Mouse (Mus musculus) intestine, postnatal 0 days (tissue): ENCODE results near the gene Ddx24. TPM values are rescaled to one million over a fixed set of nuclear protein-coding genes. Genes with fewer than 3 reads are reported as not detected.

Source experiments
- ATAC-seq: fragments of 200-750 bp; cut with Nextera tagmentation; 2 replicates; pipeline ENCODE4 v1.8.0; 2017; ENCODE audit warnings: mild to moderate bottlenecking, moderate TSS enrichment, moderate library complexity
- H3K27ac ChIP-seq: fragments of 300-500 bp; sonication (generic); 2 replicates; pipeline ENCODE4 v1.5.1; 2014; ENCODE audit warnings: mild to moderate bottlenecking, low read depth, low read length, moderate library complexity
- H3K27me3 ChIP-seq: fragments of 300-500 bp; sonication (generic); replicated peaks from 2 replicates; pipeline ENCODE4 v1.6.1; 2014; ENCODE audit warnings: low read length, mixed read lengths; ENCODE audit not compliant: control insufficient read depth, insufficient read depth
- H3K36me3 ChIP-seq: fragments of 300-500 bp; sonication (generic); 2 replicates; pipeline ENCODE4 v1.6.1; 2014; ENCODE audit warnings: mild to moderate bottlenecking, moderate library complexity; ENCODE audit not compliant: control insufficient read depth, insufficient read depth
- H3K4me1 ChIP-seq: fragments of 300-500 bp; sonication (generic); replicated peaks from 2 replicates; pipeline ENCODE4 v1.6.1; 2014; ENCODE audit warnings: antibody characterized with exemption, low read length, mixed read lengths; ENCODE audit not compliant: control insufficient read depth, insufficient read depth
- H3K4me2 ChIP-seq: fragments of 300-500 bp; sonication (generic); replicated peaks from 2 replicates; pipeline ENCODE4 v1.6.1; 2014; ENCODE audit warnings: low read depth, mild to moderate bottlenecking, moderate library complexity
- H3K4me3 ChIP-seq: fragments of 300-500 bp; sonication (generic); 2 replicates; pipeline ENCODE4 v1.5.1; 2014; ENCODE audit warnings: low read depth, low read length
- H3K9ac ChIP-seq: fragments of 300-500 bp; sonication (generic); 2 replicates; pipeline ENCODE4 v1.6.1; 2014; ENCODE audit warnings: mild to moderate bottlenecking, low read depth, low read length
- H3K9me3 ChIP-seq: fragments of 300-500 bp; sonication (generic); 2 replicates; pipeline ENCODE4 v1.6.1; 2016; ENCODE audit warnings: mixed run types; ENCODE audit not compliant: control insufficient read depth
- CTCF ChIP-seq: sonication (generic); IDR thresholded peaks from 2 replicates; pipeline ENCODE4 v1.5.1; 2016; ENCODE audit warnings: low read depth, mild to moderate bottlenecking, control low read depth, antibody characterized with exemption, moderate library complexity
- WGBS: fragments of 180-500 bp; shearing (Covaris S2); extraction: QIAGEN DNeasy Blood & Tissue Kit; methylation state at CpG from one replicate; pipeline ENCODE4 v1.1.7; 2014; 5-methylcytosine and 5-hydroxymethylcytosine counted together
- polyA plus RNA-seq: library from polyadenylated mRNA; unstranded; fragments of >200 nt; fragmentation: Nextera tagmentation; extraction: Ambion mirVana; gene quantifications from 2 replicates; pipeline ENCODE4 v1.2.1, GENCODE M21; 2015

The Ddx24 gene
- polyA plus RNA-seq, 1 experiment from 2014 or later: 84.6 TPM

GRCm38 (mm10) chr12:103425016-103425728 lies 458 bp downstream of the Ddx24 start:
- Histone ChIP-seq H3K9me3 (no peaks in the 10 kb centered on the region), H3K9ac (peak overlapping the region; percentile 72), H3K27me3 (no peaks in the 10 kb centered on the region), H3K4me3 (peak overlapping the region; percentile 69), H3K27ac (0 out of 2 replicates have a peak overlapping the region, but pooled peaks have one; percentile 36), H3K36me3 (peaks cover 17% of the 10 kb centered on the region; the same call in 1 of the 2 replicates), H3K4me2 (peak overlapping the region; percentile 73), H3K4me1 (0 out of 2 replicates have a peak, but pooled peaks cover 8% of the 10 kb centered on the region)
- 9% methylated on average over 33 of the region's 33 CpGs for WGBS
- ATAC-seq: peak; percentile 25
- no peak for TF ChIP-seq CTCF

- Histone ChIP-seq H3K4me2 (no peak overlapping the region), H3K4me3 (no peak overlapping the region), H3K4me1 (no peaks in the 10 kb centered on the region), H3K9ac (no peak overlapping the region), H3K36me3 (peaks cover 85% of the 10 kb centered on the region), H3K27ac (no peak overlapping the region), H3K9me3 (no peaks in the 10 kb centered on the region), H3K27me3 (no peaks in the 10 kb centered on the region)
- 90% methylated on average over 10 of the region's 10 CpGs for WGBS
- no peak for ATAC-seq
- TF ChIP-seq CTCF: no peak
Measured at GRCm38 (mm10) chr12:103408144-103408543, 17.5 kb downstream of the Ddx24 start.

GRCm38 (mm10) chr12:103407720-103408119 lies 17.9 kb downstream of the Ddx24 start, which contains the start of gene 9330161L09Rik:
Gene 9330161L09Rik, minus strand, starts transcription at chr12:103407820.
- Histone ChIP-seq H3K36me3 (peaks cover 80% of the 10 kb centered on the region), H3K27me3 (no peaks in the 10 kb centered on the region), H3K27ac (no peak within 1 kb of the TSS), H3K4me2 (no peak within 1 kb of the TSS), H3K9ac (no peak within 1 kb of the TSS), H3K4me1 (no peaks in the 10 kb centered on the region), H3K9me3 (no peaks in the 10 kb centered on the region), H3K4me3 (no peak within 1 kb of the TSS)
- WGBS: 90% methylated on average over 4 of the region's 4 CpGs
- no peak for TF ChIP-seq CTCF
- no peak for ATAC-seq

- Histone ChIP-seq H3K27ac (no peak overlapping the region), H3K4me3 (no peak overlapping the region), H3K4me2 (no peak overlapping the region), H3K9ac (no peak overlapping the region), H3K27me3 (no peaks in the 10 kb centered on the region), H3K9me3 (no peaks in the 10 kb centered on the region), H3K36me3 (peaks cover 46% of the 10 kb centered on the region), H3K4me1 (no peaks in the 10 kb centered on the region)
- no peak for TF ChIP-seq CTCF
- ATAC-seq: no peak
- 86% methylated on average over 18 of the region's 18 CpGs for WGBS
Measured at GRCm38 (mm10) chr12:103404131-103404530, 21.5 kb downstream of the Ddx24 start.

- Histone ChIP-seq H3K27ac (no peak overlapping the region), H3K27me3 (no peaks in the 10 kb centered on the region), H3K4me2 (no peak overlapping the region), H3K4me1 (0 out of 2 replicates have a peak, but pooled peaks cover 5% of the 10 kb centered on the region), H3K9me3 (no peaks in the 10 kb centered on the region), H3K4me3 (no peak overlapping the region), H3K36me3 (no peaks in the 10 kb centered on the region; the same call in 1 of the 2 replicates), H3K9ac (no peak overlapping the region)
- no peak for ATAC-seq
- WGBS: 86% methylated on average over 7 of the region's 7 CpGs
- no peak for TF ChIP-seq CTCF
Measured at GRCm38 (mm10) chr12:103396751-103397150, 28.9 kb downstream of the Ddx24 start.

- no peak for TF ChIP-seq CTCF
- ATAC-seq: no peak
- H3K9me3 ChIP-seq: no peaks in the 10 kb centered on the region
- no peak overlapping the region for H3K4me2 ChIP-seq
- H3K27me3 ChIP-seq: no peaks in the 10 kb centered on the region
- no peak overlapping the region for H3K27ac ChIP-seq
- 67% methylated on average over 12 of the region's 12 CpGs for WGBS
- H3K4me1 ChIP-seq: 0 out of 2 replicates have a peak, but pooled peaks cover 5% of the 10 kb centered on the region
- H3K36me3 ChIP-seq: no peaks in the 10 kb centered on the region; the same call in 1 of the 2 replicates
- H3K9ac ChIP-seq: no peak overlapping the region
- H3K4me3 ChIP-seq: no peak overlapping the region
Measured at GRCm38 (mm10) chr12:103395486-103396275, 29.9 kb downstream of the Ddx24 start.
